Mouse (Mus musculus): ENCODE measurements around the gene Gm21865.
"Not testable (repeated sequence)": the region's sequence is repeated elsewhere in the genome, so short reads cannot be mapped to it uniquely, and the experiment has no call there.

The Gm21865 gene

DNA sequence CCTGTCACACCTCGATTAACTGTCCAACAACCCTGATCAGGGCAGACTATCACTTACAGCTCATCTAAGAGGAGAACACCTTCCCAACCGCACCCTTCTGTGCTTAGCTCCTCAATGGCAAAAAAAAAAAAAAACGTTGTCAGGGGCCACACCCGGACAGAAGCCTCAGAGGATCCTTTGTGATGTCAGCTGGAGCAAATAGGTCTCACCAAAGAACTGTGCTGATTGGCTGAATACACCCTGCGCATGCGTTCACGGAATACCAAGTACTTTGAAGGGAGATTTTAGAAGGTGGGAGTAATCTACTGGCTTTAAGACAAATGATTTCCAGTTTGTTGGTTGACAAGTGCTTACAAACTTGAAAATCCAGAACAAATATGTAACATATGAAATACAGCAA lies at the start of gene Gm21865:
Gene Gm21865, minus strand, starts transcription at position 101 of the 400 bp plus-strand sequence.
- DNase-seq (ENCODE audit: low spot score in 2 of 2), result not testable (repeated sequence)
